Mouse (Mus musculus): ENCODE results near the gene Uqcr11. TPM values are rescaled to one million over a fixed set of nuclear protein-coding genes. Genes with fewer than 3 reads are reported as not detected.

The Uqcr11 gene
- polyA plus RNA-seq, 1 experiment from 2014 or later = 659 TPM

- Histone ChIP-seq H3K4me3 (replicated peaks) (peak overlapping the region; percentile 67), H3K36me3 (peaks cover 35% of the 10 kb centered on the region), H3K27me3 (no peaks in the 10 kb centered on the region), H3K27ac (replicated peaks) (peak overlapping the region; percentile 83), H3K4me1 (peaks cover 44% of the 10 kb centered on the region), H3K9ac (peak overlapping the region; percentile 74), H3K4me2 (replicated peaks) (peak overlapping the region; percentile 85), H3K9me3 (replicated peaks) (no peaks in the 10 kb centered on the region)
- under 1% methylated on average over 34 of the region's 34 CpGs for WGBS
- peak; percentile 44; the same call in 1 of the 2 replicates for ATAC-seq (ENCODE audit: insufficient number of reproducible peaks, low FRiP score, low TSS enrichment, low read depth)
Measured at GRCm38 (mm10) chr10:80385811-80386734, 20.6 kb downstream of the Uqcr11 start.

- no peaks in the 10 kb centered on the region for H3K27me3 ChIP-seq
- H3K4me1 ChIP-seq = peaks cover 44% of the 10 kb centered on the region
- H3K27ac ChIP-seq (replicated peaks) = peak overlapping the region; percentile 83
- WGBS = 10% methylated on average over 7 of the region's 7 CpGs
- H3K9me3 ChIP-seq (replicated peaks) = no peaks in the 10 kb centered on the region
- H3K36me3 ChIP-seq = peaks cover 34% of the 10 kb centered on the region
- peak overlapping the region; percentile 85 for H3K4me2 ChIP-seq (replicated peaks)
- peak overlapping the region; percentile 74 for H3K9ac ChIP-seq
- ATAC-seq (ENCODE audit: insufficient number of reproducible peaks, low FRiP score, low TSS enrichment, low read depth) = no peak
- peak overlapping the region; percentile 67 for H3K4me3 ChIP-seq (replicated peaks)
Measured at GRCm38 (mm10) chr10:80385310-80385709, 21.3 kb downstream of the Uqcr11 start.

DNA sequence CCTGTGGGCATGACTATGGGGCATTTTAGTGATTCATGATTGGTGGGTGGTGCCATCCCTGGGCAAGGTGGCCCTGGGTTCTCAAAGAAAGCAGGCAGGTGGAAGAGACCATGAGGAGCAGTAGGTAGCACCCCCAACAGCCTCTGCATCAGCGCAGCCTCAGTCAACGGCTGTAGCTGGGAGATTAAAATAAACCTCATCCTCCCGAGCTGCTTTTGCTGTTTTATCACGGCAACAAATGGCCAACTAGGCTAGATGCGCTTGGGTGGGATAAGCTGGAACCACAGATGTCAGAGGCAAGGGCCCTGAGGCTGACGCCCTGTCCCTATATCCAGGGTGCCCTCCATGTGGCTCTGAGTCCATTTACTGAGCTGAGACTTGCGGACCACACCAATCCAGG is 21.9 kb downstream of the Uqcr11 start:
- H3K4me1 ChIP-seq = peaks cover 44% of the 10 kb centered on the region
- ATAC-seq (ENCODE audit: insufficient number of reproducible peaks, low FRiP score, low TSS enrichment, low read depth) = no peak
- no peak overlapping the region for H3K27ac ChIP-seq (replicated peaks)
- H3K4me2 ChIP-seq (replicated peaks) = peak overlapping the region; percentile 85
- H3K36me3 ChIP-seq = peaks cover 33% of the 10 kb centered on the region
- no peak overlapping the region; the same call in 1 of the 2 replicates for H3K9ac ChIP-seq
- peak overlapping the region; percentile 67 for H3K4me3 ChIP-seq (replicated peaks)
- no peaks in the 10 kb centered on the region for H3K27me3 ChIP-seq
- 78% methylated on average over 7 of the region's 7 CpGs for WGBS
- H3K9me3 ChIP-seq (replicated peaks) = no peaks in the 10 kb centered on the region

- Histone ChIP-seq H3K27me3 (no peaks in the 10 kb centered on the region), H3K4me1 (peaks cover 44% of the 10 kb centered on the region), H3K36me3 (peaks cover 33% of the 10 kb centered on the region), H3K9ac (no peak overlapping the region), H3K9me3 (replicated peaks) (no peaks in the 10 kb centered on the region), H3K4me3 (replicated peaks) (peak overlapping the region; percentile 67), H3K27ac (replicated peaks) (no peak overlapping the region), H3K4me2 (replicated peaks) (peak overlapping the region; percentile 85)
- 86% methylated on average over 4 of the region's 4 CpGs for WGBS
- ATAC-seq (ENCODE audit: insufficient number of reproducible peaks, low FRiP score, low TSS enrichment, low read depth) = no peak
Measured at GRCm38 (mm10) chr10:80384115-80384639, 22.5 kb downstream of the Uqcr11 start.

DNA sequence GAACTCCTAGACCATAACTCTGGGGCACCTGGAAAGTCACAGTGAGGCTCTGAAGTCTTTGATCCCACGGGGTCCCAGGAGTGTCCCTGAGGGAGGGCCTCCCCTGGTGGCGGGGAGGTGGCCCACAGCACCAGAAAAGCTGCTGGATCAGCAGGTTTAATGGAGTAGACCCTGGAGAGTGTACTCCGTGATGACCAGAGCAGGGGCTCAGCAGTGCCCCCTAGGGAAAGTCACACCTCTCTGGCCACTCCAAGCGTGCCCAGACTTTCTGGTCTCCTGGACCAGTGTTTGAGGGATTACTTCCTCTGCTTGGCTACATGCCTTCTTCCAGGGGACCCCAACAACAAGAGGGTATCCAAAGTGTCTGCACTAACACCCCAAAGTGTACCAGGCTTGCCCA is 23.2 kb downstream of the Uqcr11 start:
- no peaks in the 10 kb centered on the region for H3K9me3 ChIP-seq (replicated peaks)
- peaks cover 39% of the 10 kb centered on the region for H3K4me1 ChIP-seq
- H3K36me3 ChIP-seq = peaks cover 33% of the 10 kb centered on the region
- ATAC-seq (ENCODE audit: insufficient number of reproducible peaks, low FRiP score, low TSS enrichment, low read depth) = no peak
- H3K4me3 ChIP-seq (replicated peaks) = no peak overlapping the region
- no peak overlapping the region for H3K4me2 ChIP-seq (replicated peaks)
- H3K27ac ChIP-seq (replicated peaks) = no peak overlapping the region
- H3K9ac ChIP-seq = no peak overlapping the region
- no peaks in the 10 kb centered on the region for H3K27me3 ChIP-seq
- 61% methylated on average over 4 of the region's 4 CpGs for WGBS

DNA sequence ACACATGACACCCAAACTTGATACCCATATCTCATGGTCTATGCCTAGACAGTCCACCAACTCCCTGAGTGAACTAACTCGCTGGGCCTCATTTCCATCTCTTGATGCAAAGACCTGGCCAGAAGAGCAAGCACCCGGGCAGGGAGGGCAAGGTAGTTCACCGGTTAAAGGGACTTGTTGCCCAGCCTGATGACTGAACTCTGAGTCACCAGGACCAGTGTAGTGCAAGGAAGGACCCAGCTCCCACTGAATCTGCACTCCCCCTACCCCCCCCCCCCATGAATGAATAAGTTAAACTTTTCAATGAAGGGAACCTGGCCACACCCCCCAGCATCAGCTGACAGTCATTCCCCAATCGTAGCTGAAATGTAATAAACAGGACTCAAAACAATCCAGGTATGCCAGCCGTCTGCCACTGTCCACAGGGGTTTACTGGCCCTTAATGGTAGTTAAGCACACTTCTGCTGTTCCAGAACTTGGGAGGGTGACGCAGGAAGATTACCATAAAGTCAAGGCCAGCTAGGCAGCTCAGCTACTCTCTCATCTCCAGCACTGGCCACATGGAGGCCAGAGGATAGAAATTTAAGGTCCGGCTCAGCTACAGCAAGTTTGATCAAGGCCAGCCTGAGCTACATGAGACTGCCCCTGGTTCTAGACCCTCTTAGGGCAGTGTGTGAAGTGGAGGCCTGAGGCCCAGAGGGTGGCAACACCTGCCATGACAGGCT is 23.8 kb downstream of the Uqcr11 start:
- Histone ChIP-seq H3K27ac (replicated peaks) (no peak overlapping the region), H3K4me3 (replicated peaks) (no peak overlapping the region), H3K4me2 (replicated peaks) (no peak overlapping the region), H3K27me3 (no peaks in the 10 kb centered on the region), H3K36me3 (peaks cover 33% of the 10 kb centered on the region), H3K4me1 (peaks cover 32% of the 10 kb centered on the region), H3K9ac (no peak overlapping the region), H3K9me3 (replicated peaks) (no peaks in the 10 kb centered on the region)
- 80% methylated on average over 7 of the region's 7 CpGs for WGBS
- ATAC-seq (ENCODE audit: insufficient number of reproducible peaks, low FRiP score, low TSS enrichment, low read depth) = no peak

DNA sequence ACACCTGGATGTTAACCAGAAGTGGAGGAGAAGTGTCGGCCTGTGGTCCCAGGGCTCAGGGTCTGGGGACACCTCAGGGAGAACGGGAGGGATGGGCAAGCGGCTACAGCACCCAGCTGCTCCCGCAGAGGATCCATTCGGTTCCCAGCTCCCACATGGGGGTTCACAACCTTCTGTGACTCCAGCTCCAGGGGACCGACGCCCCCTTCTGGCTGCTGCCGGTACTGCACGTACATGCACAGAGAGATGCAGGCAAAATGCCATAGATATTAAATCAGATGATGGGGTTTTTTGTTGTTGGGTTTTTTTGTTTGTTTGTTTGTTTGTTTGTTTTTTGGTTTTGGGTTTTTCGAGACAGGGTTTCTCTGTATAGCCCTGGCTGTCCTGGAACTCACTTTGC is 28.9 kb downstream of the Uqcr11 start:
- H3K4me3 ChIP-seq (replicated peaks) = no peak overlapping the region
- no peaks in the 10 kb centered on the region for H3K27me3 ChIP-seq
- no peak overlapping the region for H3K9ac ChIP-seq
- no peak overlapping the region for H3K4me2 ChIP-seq (replicated peaks)
- H3K27ac ChIP-seq (replicated peaks) = no peak overlapping the region
- WGBS = 54% methylated on average over 10 of the region's 10 CpGs
- no peaks in the 10 kb centered on the region for H3K9me3 ChIP-seq (replicated peaks)
- no peaks in the 10 kb centered on the region for H3K4me1 ChIP-seq
- peaks cover 27% of the 10 kb centered on the region for H3K36me3 ChIP-seq
- ATAC-seq (ENCODE audit: insufficient number of reproducible peaks, low FRiP score, low TSS enrichment, low read depth) = no peak

DNA sequence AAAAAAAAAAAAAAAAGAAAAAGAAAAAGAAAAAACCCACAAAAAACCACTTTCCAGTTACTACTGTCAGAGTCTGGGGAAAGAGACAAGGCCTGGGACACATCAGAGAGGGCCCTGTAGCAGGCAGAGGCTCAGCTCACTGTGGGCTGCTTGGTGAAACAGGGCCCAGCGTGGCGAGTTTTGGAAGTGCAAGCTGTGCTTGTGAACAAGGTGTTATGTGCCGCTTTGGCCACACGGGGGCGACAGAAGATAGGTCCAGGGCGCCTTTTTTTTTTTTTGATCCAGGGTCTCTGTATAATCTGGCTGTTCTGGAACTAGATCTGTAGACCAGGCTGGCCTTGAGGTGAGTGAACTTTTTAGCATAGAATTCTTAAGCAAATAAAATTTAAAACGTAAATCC is 30.5 kb downstream of the Uqcr11 start:
- Histone ChIP-seq H3K4me3 (replicated peaks) (no peak overlapping the region), H3K4me1 (peaks cover 12% of the 10 kb centered on the region; the same call in 1 of the 2 replicates), H3K27me3 (no peaks in the 10 kb centered on the region), H3K9me3 (replicated peaks) (no peaks in the 10 kb centered on the region), H3K36me3 (peaks cover 12% of the 10 kb centered on the region), H3K9ac (no peak overlapping the region), H3K4me2 (replicated peaks) (no peak overlapping the region), H3K27ac (replicated peaks) (no peak overlapping the region)
- WGBS = 3% methylated on average over 7 of the region's 7 CpGs
- ATAC-seq (ENCODE audit: insufficient number of reproducible peaks, low FRiP score, low TSS enrichment, low read depth) = no peak

DNA sequence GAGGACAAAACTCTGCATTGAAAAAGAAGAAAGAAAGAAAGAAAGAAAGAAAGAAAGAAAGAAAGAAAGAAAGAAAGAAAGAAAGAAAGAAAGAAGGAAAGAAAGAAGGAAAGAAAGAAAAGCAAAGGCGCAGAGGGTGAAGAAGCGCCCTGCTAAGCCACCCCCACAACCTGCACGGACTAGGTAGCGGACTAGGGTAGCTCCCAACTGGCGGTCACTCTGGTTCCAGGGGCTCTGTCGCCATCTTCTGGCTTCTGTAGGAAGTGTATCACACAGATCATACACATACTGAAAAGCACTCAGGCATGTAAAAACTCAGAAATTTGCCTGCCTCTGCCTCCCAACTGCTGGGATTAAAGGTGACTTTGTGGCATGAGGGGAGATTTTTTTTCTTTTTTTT is 32.6 kb downstream of the Uqcr11 start:
- H3K9ac ChIP-seq = no peak overlapping the region
- no peak for ATAC-seq (ENCODE audit: insufficient number of reproducible peaks, low FRiP score, low TSS enrichment, low read depth)
- H3K27ac ChIP-seq (replicated peaks) = no peak overlapping the region
- H3K4me2 ChIP-seq (replicated peaks) = no peak overlapping the region
- H3K27me3 ChIP-seq = no peaks in the 10 kb centered on the region
- H3K4me3 ChIP-seq (replicated peaks) = no peak overlapping the region
- no peaks in the 10 kb centered on the region for H3K36me3 ChIP-seq
- WGBS = 18% methylated on average over 6 of the region's 6 CpGs
- H3K4me1 ChIP-seq = peaks cover 12% of the 10 kb centered on the region; the same call in 1 of the 2 replicates
- H3K9me3 ChIP-seq (replicated peaks) = no peaks in the 10 kb centered on the region

DNA sequence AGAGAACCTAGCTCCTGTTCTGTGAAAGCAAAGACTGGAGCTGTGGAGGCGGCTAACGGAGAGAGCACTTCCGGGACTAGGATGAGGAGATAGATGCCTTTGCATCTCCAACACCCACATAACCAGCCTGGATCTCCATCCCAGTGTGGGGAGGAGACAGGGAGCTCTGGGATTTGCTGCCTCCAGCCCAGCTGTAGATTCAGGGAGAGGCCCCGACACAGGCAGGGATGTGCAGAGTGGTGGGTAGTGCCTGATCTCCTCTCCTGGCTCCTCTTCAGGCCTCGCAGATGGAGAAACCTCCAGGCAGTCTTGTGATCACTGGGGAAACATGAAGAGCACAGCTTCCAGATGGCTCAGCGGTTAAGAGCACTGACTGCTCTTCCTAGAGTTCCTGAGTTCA is 33.9 kb downstream of the Uqcr11 start:
- peak overlapping the region; percentile 60; the same call in 1 of the 2 replicates for H3K27ac ChIP-seq (replicated peaks)
- H3K4me1 ChIP-seq = peaks cover 12% of the 10 kb centered on the region; the same call in 1 of the 2 replicates
- no peak overlapping the region for H3K4me2 ChIP-seq (replicated peaks)
- ATAC-seq (ENCODE audit: insufficient number of reproducible peaks, low FRiP score, low TSS enrichment, low read depth) = no peak
- H3K27me3 ChIP-seq = no peaks in the 10 kb centered on the region
- no peak overlapping the region for H3K9ac ChIP-seq
- H3K36me3 ChIP-seq = no peaks in the 10 kb centered on the region
- H3K9me3 ChIP-seq (replicated peaks) = no peaks in the 10 kb centered on the region
- WGBS = 75% methylated on average over 6 of the region's 6 CpGs
- H3K4me3 ChIP-seq (replicated peaks) = no peak overlapping the region

GRCm38 (mm10) chr10:80371983-80372382 is 34.6 kb downstream of the Uqcr11 start:
- Histone ChIP-seq H3K36me3 (no peaks in the 10 kb centered on the region), H3K27me3 (peaks cover 4% of the 10 kb centered on the region; the same call in 1 of the 2 replicates), H3K4me2 (replicated peaks) (peak overlapping the region; percentile 35), H3K9ac (no peak overlapping the region), H3K4me1 (peaks cover 12% of the 10 kb centered on the region; the same call in 1 of the 2 replicates), H3K27ac (replicated peaks) (peak overlapping the region; percentile 60), H3K4me3 (replicated peaks) (peak overlapping the region; percentile 35), H3K9me3 (replicated peaks) (no peaks in the 10 kb centered on the region)
- WGBS = 51% methylated on average over 9 of the region's 9 CpGs
- ATAC-seq (ENCODE audit: insufficient number of reproducible peaks, low FRiP score, low TSS enrichment, low read depth) = no peak
